Mouse (Mus musculus) monocyte, adult 2 months (primary cell): Measurements from ENCODE around the gene Nop2.

Experiments
- DNase-seq, 2 experiments: peaks; one replicate each; pipeline ENCODE4 v3.0.0; 2022; ENCODE audit warnings: low spot score in 2 of 2, low read depth in 1 of 2

The Nop2 gene

GRCm38 (mm10) chr6:125166861-125167650 lies 35.3 kb downstream of the Nop2 start:
- DNase-seq = no peak

- DNase-seq = no peak
Observed at GRCm38 (mm10) chr6:125168086-125168485, 36.4 kb downstream of the Nop2 start.

GRCm38 (mm10) chr6:125170194-125170593 lies 38.5 kb downstream of the Nop2 start:
- no peak for DNase-seq

GRCm38 (mm10) chr6:125172474-125172873 lies 40.8 kb downstream of the Nop2 start:
- no peak for DNase-seq

- no peak for DNase-seq
Observed at GRCm38 (mm10) chr6:125173256-125173655, 41.5 kb downstream of the Nop2 start.

- DNase-seq = no peak
Observed at GRCm38 (mm10) chr6:125175469-125175868, 43.8 kb downstream of the Nop2 start.

- no peak for DNase-seq
Observed at GRCm38 (mm10) chr6:125179601-125180000, 47.9 kb downstream of the Nop2 start.

- DNase-seq = no peak
Observed at GRCm38 (mm10) chr6:125182133-125182532, 50.4 kb downstream of the Nop2 start.

GRCm38 (mm10) chr6:125186203-125186602 lies 54.5 kb downstream of the Nop2 start:
- no peak for DNase-seq

GRCm38 (mm10) chr6:125190816-125191215 lies 59.1 kb downstream of the Nop2 start:
- DNase-seq = no peak

- DNase-seq = peak; percentile 89
Observed at GRCm38 (mm10) chr6:125191332-125192015, 59.8 kb downstream of the Nop2 start, which contains the start of the genes Ncapd2 and Mrpl51. TSS of gene Ncapd2 (minus strand) at chr6:125191701. TSS of gene Mrpl51 (plus strand) at chr6:125191801.

GRCm38 (mm10) chr6:125192016-125192714 lies 60.5 kb downstream of the Nop2 start:
- peak; percentile 66 to 72 for DNase-seq

GRCm38 (mm10) chr6:125192841-125193240 lies 61.1 kb downstream of the Nop2 start:
- DNase-seq = no peak

- no peak for DNase-seq
Observed at GRCm38 (mm10) chr6:125193390-125193789, 61.7 kb downstream of the Nop2 start.
